Mouse (Mus musculus) cortical plate, adult 2 months (tissue): Measurements from ENCODE around the gene Phpt1. TPM values are rescaled to one million over a fixed set of nuclear protein-coding genes. Genes with fewer than 3 reads are reported as not detected.

Source experiments
- H3K27ac ChIP-seq: fragments of 200-500 bp; 2 replicates; pipeline ENCODE4 v1.5.1; 2012; ENCODE audit warnings: low read length, control low read depth, inconsistent platforms; ENCODE audit not compliant: insufficient read depth
- H3K4me1 ChIP-seq: fragments of 200-500 bp; 2 replicates; pipeline ENCODE4 v1.6.1; 2011; ENCODE audit warnings: low read length; ENCODE audit not compliant: control insufficient read depth, insufficient read depth
- H3K4me3 ChIP-seq: fragments of 200-500 bp; 2 replicates; pipeline ENCODE4 v1.5.1; 2011; ENCODE audit warnings: mild to moderate bottlenecking, low read length, control low read depth; ENCODE audit not compliant: insufficient read depth
- CTCF ChIP-seq: fragments of 200-500 bp; IDR thresholded peaks from 2 replicates; pipeline ENCODE4 v1.5.1; 2011; ENCODE audit warnings: mild to moderate bottlenecking, control low read depth, low read length; ENCODE audit not compliant: insufficient read depth; ENCODE audit errors: extremely low read depth
- POLR2A ChIP-seq: fragments of 200-500 bp; IDR thresholded peaks from 2 replicates; pipeline ENCODE4 v1.6.1; 2011; ENCODE audit warnings: mild to moderate bottlenecking, low read length, control low read depth; ENCODE audit not compliant: insufficient read depth; ENCODE audit errors: extremely low read depth
- polyA plus RNA-seq: library from polyadenylated mRNA; depleted of rRNA; stranded (reverse); fragments of >200 nt; gene quantifications from 2 replicates; pipeline ENCODE4 v1.2.3, GENCODE M21; 2012

The Phpt1 gene
- polyA plus RNA-seq, 1 experiment: 123 TPM

GRCm38 (mm10) chr2:25600037-25600436 lies 25.0 kb upstream of the Phpt1 start:
- TF ChIP-seq CTCF (no peak), POLR2A (no peak)
- Histone ChIP-seq H3K27ac (no peak overlapping the region), H3K4me1 (no peaks in the 10 kb centered on the region), H3K4me3 (no peak overlapping the region)

- H3K4me3 ChIP-seq: no peak overlapping the region
- H3K4me1 ChIP-seq: no peaks in the 10 kb centered on the region
- TF ChIP-seq POLR2A: no peak
- no peak for TF ChIP-seq CTCF
- no peak overlapping the region for H3K27ac ChIP-seq
Observed at GRCm38 (mm10) chr2:25598749-25599148, 23.7 kb upstream of the Phpt1 start.

- H3K27ac ChIP-seq: no peak overlapping the region
- H3K4me3 ChIP-seq: no peak overlapping the region
- TF ChIP-seq CTCF: no peak
- TF ChIP-seq POLR2A: no peak
- H3K4me1 ChIP-seq: no peaks in the 10 kb centered on the region
Observed at GRCm38 (mm10) chr2:25596765-25597510, 21.9 kb upstream of the Phpt1 start.

- no peaks in the 10 kb centered on the region for H3K4me1 ChIP-seq
- TF ChIP-seq CTCF (peak; percentile 52), POLR2A (no peak)
- H3K27ac ChIP-seq: no peak overlapping the region
- no peak overlapping the region for H3K4me3 ChIP-seq
Observed at GRCm38 (mm10) chr2:25591863-25592262, 16.8 kb upstream of the Phpt1 start.

- TF ChIP-seq POLR2A: no peak
- TF ChIP-seq CTCF: no peak
- no peak overlapping the region for H3K4me3 ChIP-seq
- H3K4me1 ChIP-seq: no peaks in the 10 kb centered on the region
- H3K27ac ChIP-seq: no peak overlapping the region
Observed at GRCm38 (mm10) chr2:25588227-25588907, 13.3 kb upstream of the Phpt1 start.

GRCm38 (mm10) chr2:25587290-25587689 lies 12.3 kb upstream of the Phpt1 start:
- H3K4me1 ChIP-seq: peaks cover 5% of the 10 kb centered on the region
- TF ChIP-seq CTCF: no peak
- H3K27ac ChIP-seq: no peak overlapping the region
- H3K4me3 ChIP-seq: no peak overlapping the region

GRCm38 (mm10) chr2:25585601-25586000 lies 10.6 kb upstream of the Phpt1 start:
- TF ChIP-seq POLR2A: no peak
- no peak for TF ChIP-seq CTCF
- H3K4me1 ChIP-seq: peaks cover 7% of the 10 kb centered on the region
- no peak overlapping the region for H3K4me3 ChIP-seq
- H3K27ac ChIP-seq: no peak overlapping the region

GRCm38 (mm10) chr2:25584856-25585255 lies 9.8 kb upstream of the Phpt1 start:
- TF ChIP-seq POLR2A (no peak), CTCF (no peak)
- Histone ChIP-seq H3K4me1 (peaks cover 8% of the 10 kb centered on the region), H3K4me3 (no peak overlapping the region), H3K27ac (peak overlapping the region; percentile 36; the same call in 1 of the 2 replicates)

- no peak overlapping the region for H3K4me3 ChIP-seq
- no peak overlapping the region for H3K27ac ChIP-seq
- H3K4me1 ChIP-seq: peaks cover 9% of the 10 kb centered on the region
- TF ChIP-seq CTCF (no peak), POLR2A (no peak)
Observed at GRCm38 (mm10) chr2:25584152-25584551, 9.1 kb upstream of the Phpt1 start.

GRCm38 (mm10) chr2:25583571-25583970 lies 8.5 kb upstream of the Phpt1 start:
- TF ChIP-seq CTCF: no peak
- TF ChIP-seq POLR2A: no peak
- Histone ChIP-seq H3K4me3 (no peak overlapping the region), H3K4me1 (peaks cover 9% of the 10 kb centered on the region), H3K27ac (peak overlapping the region; percentile 93)
